Mouse (Mus musculus) CD4-positive, CD25-positive, alpha-beta regulatory T cell, adult 2 months (primary cell): ENCODE results near the gene Prkg1.

Experiments used
- DNase-seq: peaks from one replicate; pipeline ENCODE4 v3.0.0-alpha.2; 2012; ENCODE audit warnings: low read depth, low spot score

The Prkg1 gene

GRCm38 (mm10) chr19:31764801-31765340, at the start of gene Prkg1:
Prkg1 (minus strand) TSS chr19:31765033.
- DNase-seq, result peak; percentile 9

- DNase-seq, result no peak
These were observed 48.3 kb upstream of the Prkg1 start for GRCm38 (mm10) chr19:31813087-31813486.

- peak; percentile 19 for DNase-seq
These were observed 46.5 kb upstream of the Prkg1 start for GRCm38 (mm10) chr19:31811371-31811770.

GRCm38 (mm10) chr19:31805391-31805790, 40.6 kb upstream of the Prkg1 start:
- DNase-seq, result no peak

- DNase-seq, result no peak
These were observed 30.7 kb upstream of the Prkg1 start for GRCm38 (mm10) chr19:31795485-31796046.

- no peak for DNase-seq
These were observed 26.9 kb upstream of the Prkg1 start for GRCm38 (mm10) chr19:31791724-31792123.

GRCm38 (mm10) chr19:31781521-31782018, 16.7 kb upstream of the Prkg1 start:
- no peak for DNase-seq

- no peak for DNase-seq
These were observed 16.2 kb upstream of the Prkg1 start for GRCm38 (mm10) chr19:31781077-31781476.

GRCm38 (mm10) chr19:31780222-31780621, 15.4 kb upstream of the Prkg1 start:
- DNase-seq, result no peak

GRCm38 (mm10) chr19:31779021-31779420, 14.2 kb upstream of the Prkg1 start:
- no peak for DNase-seq

GRCm38 (mm10) chr19:31767004-31767403, 2.2 kb upstream of the Prkg1 start:
- peak; percentile 15 for DNase-seq

GRCm38 (mm10) chr19:31765451-31765850, 618 bp upstream of the Prkg1 start:
- DNase-seq, result no peak

- peak; percentile 26 for DNase-seq
These were observed 657 bp downstream of the Prkg1 start for GRCm38 (mm10) chr19:31763951-31764800.

GRCm38 (mm10) chr19:31763246-31763821, 1.5 kb downstream of the Prkg1 start:
- DNase-seq, result peak; percentile 5

- peak; percentile 7 for DNase-seq
These were observed 2.2 kb downstream of the Prkg1 start for GRCm38 (mm10) chr19:31762411-31763245.

- no peak for DNase-seq
These were observed 5.0 kb downstream of the Prkg1 start for GRCm38 (mm10) chr19:31759855-31760254.

GRCm38 (mm10) chr19:31755929-31756792, 8.7 kb downstream of the Prkg1 start:
- peak; percentile 64 for DNase-seq

GRCm38 (mm10) chr19:31754642-31755287, 10.1 kb downstream of the Prkg1 start:
- no peak for DNase-seq

GRCm38 (mm10) chr19:31750976-31751676, 13.7 kb downstream of the Prkg1 start:
- DNase-seq, result no peak
